Mouse (Mus musculus) gastrocnemius, adult 2 months (tissue): ENCODE data around the gene Cand2. TPM values are rescaled to one million over a fixed set of nuclear protein-coding genes. Genes with fewer than 3 reads are reported as not detected.

Experiments
- DNase-seq: peaks from one replicate; pipeline ENCODE4 v3.0.0; 2022
- H3K27ac ChIP-seq: fragments of 200-600 bp; 2 replicates; pipeline ENCODE4 v1.8.1; 2022; ENCODE audit warnings: mild to moderate bottlenecking
- H3K4me3 ChIP-seq: fragments of 200-600 bp; 2 replicates; pipeline ENCODE4 v1.8.1; 2022; ENCODE audit warnings: mild to moderate bottlenecking, moderate library complexity
- CTCF ChIP-seq: fragments of 200-600 bp; IDR thresholded peaks from 2 replicates; pipeline ENCODE4 v1.8.1; 2022; ENCODE audit warnings: antibody characterized with exemption, mild to moderate bottlenecking, moderate library complexity
- intact Hi-C: fragments of 180-260 bp; cut with DNase I; formaldehyde crosslinking; loops from one replicate; pipeline ENCODE4 v1.15.1; 2025
- microRNA-seq: library from miRNA; unstranded; fragments of <30 nt; microRNA quantifications from one replicate; pipeline ENCODE4 v1.2.0, GENCODE M21; 2021
- total RNA-seq, 2 experiments: library from RNA; stranded (reverse); gene quantifications; 2 replicates each; pipeline ENCODE4 v1.2.3; 2021

Gene Cand2
- total RNA-seq, 2 experiments from 2014 or later, result 62.9 to 68.9 TPM

- DNase-seq, result no peak
- peak overlapping the region; percentile 21 for H3K27ac ChIP-seq
- no peak overlapping the region; the same call in 1 of the 2 replicates for H3K4me3 ChIP-seq
- intact Hi-C loops, result loop anchor here (5.0 kb wide), 1 partner anchor 289 kb away; no protein-coding TSS in a partner anchor
- no peak for TF ChIP-seq CTCF
Observed at GRCm38 (mm10) chr6:115848598-115849304, 74.4 kb downstream of the Cand2 start.

- peak overlapping the region; percentile 84 for H3K27ac ChIP-seq
- H3K4me3 ChIP-seq, result peak overlapping the region; percentile 90
- no peak for TF ChIP-seq CTCF
- no peak for DNase-seq
- intact Hi-C loops, result no loop called here
Observed at GRCm38 (mm10) chr6:115852446-115853090, 78.2 kb downstream of the Cand2 start.

GRCm38 (mm10) chr6:115853091-115853813, 78.9 kb downstream of the Cand2 start, which contains the start of the genes Mbd4 and Ift122:
Mbd4 (minus strand) TSS chr6:115853371.
Ift122 (plus strand) TSS chr6:115853470.
- Histone ChIP-seq H3K4me3 (peak within 1 kb of the TSS; percentile 90), H3K27ac (peak within 1 kb of the TSS; percentile 84)
- peak; percentile 99 for DNase-seq
- peak; percentile 48 for TF ChIP-seq CTCF
- intact Hi-C loops, result no loop called here

- TF ChIP-seq CTCF, result no peak
- Histone ChIP-seq H3K4me3 (peak overlapping the region; percentile 90), H3K27ac (peak overlapping the region; percentile 84)
- intact Hi-C loops, result no loop called here
- no peak for DNase-seq
Observed at GRCm38 (mm10) chr6:115853985-115854384, 79.6 kb downstream of the Cand2 start.

- H3K27ac ChIP-seq, result no peak overlapping the region
- no peak for DNase-seq
- intact Hi-C loops, result no loop called here
- H3K4me3 ChIP-seq, result no peak overlapping the region
- peak; percentile 58 for TF ChIP-seq CTCF
Observed at GRCm38 (mm10) chr6:115854432-115854831, 80.1 kb downstream of the Cand2 start.

Small RNA genes within 50 kb of the gene (microRNA-seq; reads per million reads assigned to microRNA genes)
- not detected for gene Mir7660

Other genes with a start within 250 kb of the Cand2 start
- 1 to 10 TPM; 5.8 to 8.2 TPM for gene Tsen2, start 229.9 kb upstream of the Cand2 start, total RNA-seq
- under 1 TPM in 1 of 2 experiments, not detected in 1; 0.15 TPM for gene Mkrn2os, start 182.0 kb upstream of the Cand2 start, total RNA-seq
- gene Mkrn2, start 172.6 kb upstream of the Cand2 start, total RNA-seq, result 10 to 100 TPM; 45.9 to 52.0 TPM
- 100 to 1,000 TPM; 129 to 136 TPM for gene Raf1, start 97.9 kb upstream of the Cand2 start, total RNA-seq
- under 1 TPM in 1 of 2 experiments, not detected in 1; 0.28 TPM for gene Tmem40, start 12.1 kb upstream of the Cand2 start, total RNA-seq
- gene Rpl32, start 34.2 kb downstream of the Cand2 start, total RNA-seq, result 100 to 1,000 TPM; 562 to 624 TPM
- gene Efcab12, start 63.9 kb downstream of the Cand2 start, total RNA-seq, result not detected
- gene Mbd4, start 78.8 kb downstream of the Cand2 start, total RNA-seq, result under 1 TPM; 0.75 to 0.77 TPM
- gene Ift122, start 78.9 kb downstream of the Cand2 start, total RNA-seq, result 1 to 10 TPM; 4.9 to 5.1 TPM
- gene Rho, start 157.2 kb downstream of the Cand2 start, total RNA-seq, result under 1 TPM in 1 of 2 experiments, not detected in 1; 0.06 TPM
- not detected for gene H1foo, start 170.4 kb downstream of the Cand2 start, total RNA-seq
- 10 to 100 TPM; 14.7 to 26.7 TPM for gene Plxnd1, start 220.5 kb downstream of the Cand2 start, total RNA-seq